Mouse (Mus musculus) megakaryocyte progenitor cell, adult 5-6 weeks (primary cell): Measurements from ENCODE around the gene Bmt2. TPM values are rescaled to one million over a fixed set of nuclear protein-coding genes. Genes with fewer than 3 reads are reported as not detected.

Experiments used
- ATAC-seq: replicated peaks from 2 replicates; pipeline ENCODE4 v1.8.0; 2016; ENCODE audit warnings: mild to moderate bottlenecking, moderate TSS enrichment, inconsistent platforms; ENCODE audit not compliant: poor library complexity
- total RNA-seq, 2 experiments: library from RNA; stranded (forward) in 1 of 2; stranded (reverse) in 1 of 2; fragments of 157-497, 149-512 nt in 1 of 2; fragments of 200-1000 nt in 1 of 2; gene quantifications; 2 replicates each; pipeline versions ENCODE4 v1.2.3 to v1.2.4; 2015 to 2017

Gene Bmt2
- total RNA-seq, 2 experiments from 2014 or later = 8.2 to 11.4 TPM

GRCm38 (mm10) chr6:13619618-13620017, 58.1 kb downstream of the Bmt2 start:
- ATAC-seq = no peak

GRCm38 (mm10) chr6:13617110-13617509, 60.7 kb downstream of the Bmt2 start:
- ATAC-seq = peak; percentile 87

- no peak for ATAC-seq
Observed at GRCm38 (mm10) chr6:13614568-13614967, 63.2 kb downstream of the Bmt2 start.

- no peak for ATAC-seq
Observed at GRCm38 (mm10) chr6:13613671-13614070, 64.1 kb downstream of the Bmt2 start.

GRCm38 (mm10) chr6:13610869-13611268, 66.9 kb downstream of the Bmt2 start:
- 0 out of 2 replicates have a peak, but pooled peaks have one; percentile 7 for ATAC-seq

- peak; percentile 26 for ATAC-seq
Observed at GRCm38 (mm10) chr6:13609353-13610140, 68.2 kb downstream of the Bmt2 start.

GRCm38 (mm10) chr6:13607621-13608493, 69.9 kb downstream of the Bmt2 start, which contains the start of gene Tmem168:
TSS of gene Tmem168 (minus strand) at chr6:13608100.
- ATAC-seq = peak; percentile 89

- ATAC-seq = peak; percentile 7
Observed at GRCm38 (mm10) chr6:13606921-13607620, 70.7 kb downstream of the Bmt2 start.

GRCm38 (mm10) chr6:13606394-13606793, 71.4 kb downstream of the Bmt2 start:
- ATAC-seq = no peak

- ATAC-seq = no peak
Observed at GRCm38 (mm10) chr6:13603134-13603533, 74.6 kb downstream of the Bmt2 start.

GRCm38 (mm10) chr6:13601587-13601986, 76.2 kb downstream of the Bmt2 start:
- peak; percentile 97 for ATAC-seq

- ATAC-seq = no peak
Observed at GRCm38 (mm10) chr6:13598239-13598923, 79.4 kb downstream of the Bmt2 start.

GRCm38 (mm10) chr6:13592729-13593345, 84.9 kb downstream of the Bmt2 start:
- peak; percentile 42 for ATAC-seq

- ATAC-seq = 0 out of 2 replicates have a peak, but pooled peaks have one; percentile 14
Observed at GRCm38 (mm10) chr6:13586560-13586959, 91.2 kb downstream of the Bmt2 start.

GRCm38 (mm10) chr6:13586154-13586553, 91.6 kb downstream of the Bmt2 start:
- 0 out of 2 replicates have a peak, but pooled peaks have one; percentile 31 for ATAC-seq

GRCm38 (mm10) chr6:13584788-13585187, 93.0 kb downstream of the Bmt2 start:
- ATAC-seq = no peak

- no peak for ATAC-seq
Observed at GRCm38 (mm10) chr6:13582075-13582474, 95.7 kb downstream of the Bmt2 start.
